Mouse (Mus musculus): Measurements from ENCODE around the gene Ptpre. TPM values are rescaled to one million over a fixed set of nuclear protein-coding genes. Genes with fewer than 3 reads are reported as not detected.
"Not testable (repeated sequence)": the region's sequence is repeated elsewhere in the genome, so short reads cannot be mapped to it uniquely, and the experiment has no call there.

The Ptpre gene
- total and polyA plus RNA-seq, 2 experiments from 2014 or later: 2.0 to 4.0 TPM

DNA sequence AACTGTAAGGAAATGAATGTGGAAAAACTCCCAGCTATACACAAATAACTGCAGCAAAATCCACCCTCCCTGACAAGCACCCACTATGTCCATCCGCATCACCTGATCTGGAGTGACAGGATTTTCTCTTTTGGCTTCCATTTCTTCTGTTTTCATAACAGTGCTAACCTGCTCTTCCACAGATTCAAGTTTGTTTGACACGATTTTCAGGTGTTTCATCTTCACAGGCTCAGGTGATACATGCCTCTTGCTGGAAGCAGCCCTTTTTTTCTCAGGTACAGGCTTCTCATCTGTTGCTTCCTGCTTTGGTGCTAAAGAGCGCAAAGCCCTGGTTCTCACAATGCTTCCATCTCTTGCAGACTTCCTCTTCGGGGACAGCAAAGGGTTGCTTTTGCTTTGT, 156.8 kb downstream of the Ptpre start:
- TF ChIP-seq CTCF (IDR thresholded peaks at IDR 0.05; ENCODE audit: low read depth) (no peak), EP300 (IDR thresholded peaks at IDR 0.05; ENCODE audit: low read depth) (no peak)
- Histone ChIP-seq H3K4me3 (ENCODE audit: low read depth, low read length) (no peak overlapping the region), H3K4me2 (ENCODE audit: low read depth, low read length) (no peak overlapping the region), H3K4me1 (ENCODE audit: control insufficient read depth, insufficient read depth) (peaks cover 26% of the 10 kb centered on the region), H3K9ac (replicated peaks; ENCODE audit: low read depth, low read length) (no peak overlapping the region), H3K36me3 (replicated peaks; ENCODE audit: control insufficient read depth, insufficient read depth, low read length) (peaks cover 76% of the 10 kb centered on the region), H3K27ac (ENCODE audit: low read depth) (no peak overlapping the region), H3K9me3 (replicated peaks; ENCODE audit: control insufficient read depth, low read length) (no peaks in the 10 kb centered on the region), H3K27me3 (ENCODE audit: control insufficient read depth, insufficient read depth, low read length) (no peaks in the 10 kb centered on the region)
- no peak for DNase-seq (ENCODE audit: low spot score)
- no peak for ATAC-seq (ENCODE audit: insufficient read depth, low read depth)
- 87% methylated on average over 4 of the region's 4 CpGs for WGBS

DNA sequence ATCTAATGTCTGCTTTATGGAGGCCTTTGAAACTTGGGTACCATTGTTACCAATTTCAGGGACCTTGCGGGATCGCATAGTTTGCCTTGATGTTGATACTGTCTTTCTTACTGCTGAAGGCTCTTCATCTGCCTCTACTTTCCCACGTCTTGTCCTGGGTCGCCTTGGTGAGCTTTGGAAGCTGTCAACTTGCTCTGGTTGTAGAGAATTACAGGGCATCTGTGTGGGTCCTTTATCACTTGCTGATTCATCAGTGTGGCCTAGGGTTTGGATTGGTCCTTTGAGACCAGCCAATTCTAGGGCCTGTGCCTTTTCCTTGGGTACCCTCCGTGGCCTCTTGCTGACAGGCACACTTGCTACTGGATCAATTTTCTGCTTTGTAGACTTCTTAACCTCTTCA, 157.5 kb downstream of the Ptpre start:
- H3K27ac ChIP-seq (ENCODE audit: low read depth): no peak overlapping the region
- ATAC-seq (ENCODE audit: insufficient read depth, low read depth) (no peak), DNase-seq (ENCODE audit: low spot score) (no peak)
- H3K36me3 ChIP-seq (replicated peaks; ENCODE audit: control insufficient read depth, insufficient read depth, low read length): peaks cover 74% of the 10 kb centered on the region
- H3K9ac ChIP-seq (replicated peaks; ENCODE audit: low read depth, low read length): no peak overlapping the region
- no peak overlapping the region for H3K4me2 ChIP-seq (ENCODE audit: low read depth, low read length)
- no peaks in the 10 kb centered on the region for H3K27me3 ChIP-seq (ENCODE audit: control insufficient read depth, insufficient read depth, low read length)
- H3K4me3 ChIP-seq (ENCODE audit: low read depth, low read length): no peak overlapping the region
- no peaks in the 10 kb centered on the region for H3K9me3 ChIP-seq (replicated peaks; ENCODE audit: control insufficient read depth, low read length)
- 95% methylated on average over 5 of the region's 5 CpGs for WGBS
- TF ChIP-seq CTCF (IDR thresholded peaks at IDR 0.05; ENCODE audit: low read depth) (no peak), EP300 (IDR thresholded peaks at IDR 0.05; ENCODE audit: low read depth) (no peak)
- peaks cover 27% of the 10 kb centered on the region for H3K4me1 ChIP-seq (ENCODE audit: control insufficient read depth, insufficient read depth)

DNA sequence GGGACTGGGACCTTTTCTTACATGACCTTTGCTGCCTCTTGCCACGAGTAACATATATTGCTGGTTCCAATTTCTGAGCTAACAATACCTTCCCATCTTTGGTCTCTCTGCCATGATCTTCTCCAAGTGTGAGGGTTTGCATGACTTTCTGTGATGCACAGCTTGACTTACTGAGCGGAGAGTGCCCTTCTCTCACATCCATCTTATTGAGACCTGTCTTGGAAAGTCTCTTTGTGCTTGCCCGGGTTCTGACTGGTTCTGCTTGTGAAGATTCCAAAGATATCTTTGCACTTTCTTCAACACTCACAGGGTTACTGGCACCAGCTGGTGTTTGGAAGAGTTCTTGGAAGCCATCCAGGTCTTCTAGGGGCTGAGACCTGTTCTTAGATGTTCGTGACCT, 158.8 kb downstream of the Ptpre start:
- no peak for TF ChIP-seq EP300 (IDR thresholded peaks at IDR 0.05; ENCODE audit: low read depth)
- TF ChIP-seq CTCF (IDR thresholded peaks at IDR 0.05; ENCODE audit: low read depth): no peak
- Histone ChIP-seq H3K9me3 (replicated peaks; ENCODE audit: control insufficient read depth, low read length) (no peaks in the 10 kb centered on the region), H3K4me1 (ENCODE audit: control insufficient read depth, insufficient read depth) (peaks cover 27% of the 10 kb centered on the region), H3K36me3 (replicated peaks; ENCODE audit: control insufficient read depth, insufficient read depth, low read length) (peaks cover 77% of the 10 kb centered on the region), H3K9ac (replicated peaks; ENCODE audit: low read depth, low read length) (no peak overlapping the region), H3K27me3 (ENCODE audit: control insufficient read depth, insufficient read depth, low read length) (no peaks in the 10 kb centered on the region), H3K27ac (ENCODE audit: low read depth) (no peak overlapping the region), H3K4me3 (ENCODE audit: low read depth, low read length) (no peak overlapping the region), H3K4me2 (ENCODE audit: low read depth, low read length) (no peak overlapping the region)
- 65% methylated on average over 4 of the region's 4 CpGs for WGBS
- ATAC-seq (ENCODE audit: insufficient read depth, low read depth) (no peak), DNase-seq (ENCODE audit: low spot score) (no peak)

DNA sequence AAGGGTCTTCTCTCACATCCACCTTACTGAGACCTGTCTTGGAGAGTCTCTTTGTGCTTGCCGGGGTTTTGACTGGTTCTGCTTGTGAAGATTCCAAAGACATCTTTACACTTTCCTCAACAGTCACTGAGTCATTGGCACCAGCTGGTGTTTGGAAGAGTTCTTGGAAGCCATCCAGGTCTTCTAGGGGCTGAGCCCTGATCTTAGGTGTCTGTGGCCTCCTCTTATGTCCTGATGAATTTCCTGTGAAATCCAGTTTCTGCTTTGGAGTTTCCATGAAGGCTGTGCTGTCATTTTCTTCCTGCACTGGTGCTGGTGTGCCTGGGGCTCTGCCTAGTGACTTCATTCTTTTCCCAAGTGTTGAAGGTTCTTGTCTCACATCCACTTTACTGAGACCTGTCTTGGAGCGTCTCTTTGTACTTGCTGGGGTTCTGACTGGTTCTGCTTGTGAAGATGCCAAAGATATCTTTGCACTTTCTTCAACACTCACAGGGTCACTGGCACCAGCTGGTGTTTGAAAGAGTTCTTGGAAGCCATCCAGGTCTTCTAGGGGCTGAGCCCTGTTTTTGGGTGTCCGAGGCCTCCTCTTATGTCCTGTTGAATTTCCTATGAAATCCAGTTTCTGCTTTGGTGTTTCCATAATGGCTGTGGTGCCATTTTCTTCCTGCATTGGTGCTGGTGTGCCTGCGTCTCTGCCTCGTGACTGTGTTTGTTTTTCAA, 159.9 kb downstream of the Ptpre start:
- not testable (repeated sequence) for H3K27me3 ChIP-seq (ENCODE audit: control insufficient read depth, insufficient read depth, low read length); ATAC-seq (ENCODE audit: insufficient read depth, low read depth); DNase-seq (ENCODE audit: low spot score); H3K27ac ChIP-seq (ENCODE audit: low read depth); H3K9me3 ChIP-seq (replicated peaks; ENCODE audit: control insufficient read depth, low read length); H3K4me3 ChIP-seq (ENCODE audit: low read depth, low read length); H3K4me2 ChIP-seq (ENCODE audit: low read depth, low read length); H3K9ac ChIP-seq (replicated peaks; ENCODE audit: low read depth, low read length)
- WGBS: 62% methylated on average over 5 of the region's 5 CpGs
- Histone ChIP-seq H3K36me3 (replicated peaks; ENCODE audit: control insufficient read depth, insufficient read depth, low read length) (peaks cover 78% of the 10 kb centered on the region), H3K4me1 (ENCODE audit: control insufficient read depth, insufficient read depth) (peaks cover 27% of the 10 kb centered on the region)

DNA sequence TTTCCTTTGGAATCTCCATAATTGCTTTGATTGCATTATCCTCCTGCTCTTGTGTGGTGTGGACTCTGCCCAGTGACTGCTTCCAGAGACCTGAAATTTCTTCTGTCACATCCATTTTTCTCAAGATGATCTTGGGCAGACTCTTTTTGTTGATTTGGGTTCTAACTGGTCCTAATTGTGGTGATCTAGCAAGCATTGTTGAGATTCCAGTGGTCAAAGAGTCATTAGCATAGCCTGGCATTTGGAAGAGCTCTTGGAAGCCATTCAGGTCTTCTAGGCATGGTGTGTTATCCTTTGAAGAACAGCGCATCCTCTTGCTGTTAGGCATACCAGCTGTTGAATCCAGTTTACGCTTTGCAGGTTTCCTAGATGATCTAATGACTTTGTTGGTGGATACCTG, 161.1 kb downstream of the Ptpre start:
- no peaks in the 10 kb centered on the region for H3K27me3 ChIP-seq (ENCODE audit: control insufficient read depth, insufficient read depth, low read length)
- WGBS: 95% methylated on average over 2 of the region's 2 CpGs
- no peak overlapping the region for H3K4me2 ChIP-seq (ENCODE audit: low read depth, low read length)
- peaks cover 76% of the 10 kb centered on the region for H3K36me3 ChIP-seq (replicated peaks; ENCODE audit: control insufficient read depth, insufficient read depth, low read length)
- H3K4me3 ChIP-seq (ENCODE audit: low read depth, low read length): no peak overlapping the region
- no peak overlapping the region for H3K27ac ChIP-seq (ENCODE audit: low read depth)
- H3K4me1 ChIP-seq (ENCODE audit: control insufficient read depth, insufficient read depth): peaks cover 27% of the 10 kb centered on the region
- H3K9ac ChIP-seq (replicated peaks; ENCODE audit: low read depth, low read length): no peak overlapping the region
- no peaks in the 10 kb centered on the region for H3K9me3 ChIP-seq (replicated peaks; ENCODE audit: control insufficient read depth, low read length)
- no peak for ATAC-seq (ENCODE audit: insufficient read depth, low read depth)
- no peak for TF ChIP-seq EP300 (IDR thresholded peaks at IDR 0.05; ENCODE audit: low read depth)
- TF ChIP-seq CTCF (IDR thresholded peaks at IDR 0.05; ENCODE audit: low read depth): no peak
- no peak for DNase-seq (ENCODE audit: low spot score)

DNA sequence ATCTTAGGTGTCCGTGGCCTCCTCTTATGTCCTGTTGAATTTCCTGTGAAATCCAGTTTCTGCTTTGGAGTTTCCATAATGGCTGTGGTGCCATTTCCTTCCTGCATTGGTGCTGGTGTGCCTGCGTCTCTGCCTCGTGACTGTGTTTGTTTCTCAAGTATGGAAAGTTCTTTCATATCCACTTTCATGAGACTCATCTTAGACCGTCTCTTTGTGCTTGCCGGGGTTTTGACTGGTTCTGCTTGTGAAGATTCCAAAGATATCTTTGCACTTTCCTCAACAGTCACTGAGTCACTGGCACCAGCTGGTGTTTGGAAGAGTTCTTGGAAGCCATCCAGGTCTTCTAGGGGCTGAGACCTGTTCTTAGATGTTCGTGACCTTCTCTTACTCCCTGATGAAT, 162.1 kb downstream of the Ptpre start:
- ATAC-seq (ENCODE audit: insufficient read depth, low read depth): not testable (repeated sequence)
- 36% methylated on average over 6 of the region's 6 CpGs for WGBS

More for the DNA sequence above, 162.1 kb downstream of the Ptpre start:
- H3K4me3 ChIP-seq (ENCODE audit: low read depth, low read length); H3K9me3 ChIP-seq (replicated peaks; ENCODE audit: control insufficient read depth, low read length); H3K9ac ChIP-seq (replicated peaks; ENCODE audit: low read depth, low read length); H3K27ac ChIP-seq (ENCODE audit: low read depth); H3K27me3 ChIP-seq (ENCODE audit: control insufficient read depth, insufficient read depth, low read length); H3K4me2 ChIP-seq (ENCODE audit: low read depth, low read length): not testable (repeated sequence)
- Histone ChIP-seq H3K36me3 (replicated peaks; ENCODE audit: control insufficient read depth, insufficient read depth, low read length) (peaks cover 77% of the 10 kb centered on the region), H3K4me1 (ENCODE audit: control insufficient read depth, insufficient read depth) (peaks cover 27% of the 10 kb centered on the region)
- DNase-seq (ENCODE audit: low spot score): peak; percentile 24

Measured in heart, postnatal 0 days (tissue).